Mouse (Mus musculus) thymus, postnatal 10 days (tissue): ENCODE data around the gene Nrxn3.

ENCODE experiments used
- DNase-seq, 2 experiments: peaks; one replicate each; pipeline ENCODE4 v3.0.0; 2021; ENCODE audit warnings: low spot score in 2 of 2

Nrxn3 gene

DNA sequence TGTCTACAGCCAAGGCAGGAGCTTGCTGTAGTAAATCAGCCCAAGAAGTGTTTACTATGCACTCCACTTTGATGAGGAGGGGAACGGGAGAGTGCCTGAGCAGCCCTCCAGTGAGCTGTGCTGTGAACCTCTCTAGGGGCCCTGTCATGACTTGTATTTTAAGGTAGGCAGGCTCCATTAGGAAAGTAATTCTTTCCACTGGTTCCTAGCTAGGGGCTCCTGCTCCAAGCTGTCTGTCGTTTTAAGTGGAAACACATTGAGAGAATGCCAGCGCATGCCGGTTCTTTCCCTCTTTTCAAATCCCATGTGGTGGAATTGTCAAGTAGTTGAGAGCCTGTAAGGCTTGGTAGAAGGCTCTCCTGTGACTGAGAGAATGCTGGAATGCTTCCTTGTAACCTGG is 1091.9 kb downstream of the Nrxn3 start:
- DNase-seq, result no peak

DNA sequence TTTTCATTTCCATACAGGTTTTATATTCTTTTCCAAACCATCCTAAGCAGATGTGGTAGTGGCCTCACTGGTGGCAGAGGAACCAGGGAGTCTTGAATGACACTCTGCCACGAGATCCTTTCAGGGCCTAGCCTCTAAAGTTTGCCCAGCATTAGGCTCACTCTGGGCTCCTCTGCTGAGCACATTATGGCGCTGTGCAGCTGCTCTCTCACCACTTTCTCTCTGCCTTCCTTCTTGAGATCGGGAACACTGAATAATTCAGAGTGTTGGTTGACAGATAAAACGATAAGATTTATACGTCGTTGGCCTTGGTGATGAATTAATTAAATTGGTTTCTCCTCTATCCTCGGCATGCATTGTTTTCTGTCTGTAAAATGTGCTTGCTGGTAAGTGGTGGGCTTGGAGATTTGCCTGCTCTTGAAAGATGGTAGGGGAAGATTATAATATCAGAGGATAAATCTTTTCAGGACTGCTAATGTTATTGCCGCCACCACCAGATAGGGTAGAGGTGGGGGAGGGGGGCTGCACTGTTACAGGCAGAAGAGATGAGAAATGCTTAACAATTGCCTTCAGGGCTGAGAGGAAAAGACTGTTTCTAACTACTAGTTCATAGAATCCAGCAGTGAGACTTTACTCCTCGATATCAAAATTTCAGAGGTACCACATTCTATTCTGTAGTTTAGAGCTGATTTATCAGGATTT is 1094.5 kb downstream of the Nrxn3 start:
- no peak for DNase-seq

DNA sequence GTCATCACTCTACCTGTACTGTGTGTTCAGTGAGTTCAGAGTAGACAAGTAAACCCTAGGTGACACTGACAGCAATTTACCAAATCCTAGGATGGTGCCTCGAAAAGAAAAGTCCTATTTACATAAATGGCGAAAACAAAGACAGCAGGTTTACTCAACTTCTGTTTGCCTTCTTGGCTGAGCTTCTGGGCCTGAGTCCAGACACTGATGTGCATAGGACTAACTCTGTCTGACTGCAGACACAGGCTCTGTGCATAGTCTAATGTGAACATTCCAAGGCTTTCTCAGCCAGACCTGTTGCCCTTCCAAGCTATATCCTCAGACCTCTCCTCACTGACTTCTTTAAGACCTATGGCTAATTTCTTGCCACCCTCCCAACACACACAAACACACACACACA is 1095.5 kb downstream of the Nrxn3 start:
- DNase-seq, result no peak

DNA sequence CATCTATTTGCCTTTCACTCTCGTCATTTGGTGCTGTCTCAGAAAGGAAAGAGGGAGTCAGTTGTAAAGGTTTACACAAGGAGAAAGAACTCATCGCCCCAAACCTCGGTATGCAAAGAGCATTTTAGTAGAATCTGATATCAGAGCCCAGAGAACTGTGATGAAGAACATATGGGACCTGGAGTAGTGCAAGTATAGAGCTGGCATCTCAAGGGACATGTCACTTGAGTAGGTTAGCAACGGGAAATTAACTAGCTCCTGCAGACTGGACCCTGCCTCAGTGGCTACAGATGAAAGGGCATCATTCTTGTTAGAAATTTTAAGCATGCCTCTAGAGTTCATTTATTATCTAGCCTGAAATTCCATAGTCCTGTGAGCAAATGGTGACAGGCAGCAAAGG is 1099.5 kb downstream of the Nrxn3 start:
- no peak for DNase-seq

DNA sequence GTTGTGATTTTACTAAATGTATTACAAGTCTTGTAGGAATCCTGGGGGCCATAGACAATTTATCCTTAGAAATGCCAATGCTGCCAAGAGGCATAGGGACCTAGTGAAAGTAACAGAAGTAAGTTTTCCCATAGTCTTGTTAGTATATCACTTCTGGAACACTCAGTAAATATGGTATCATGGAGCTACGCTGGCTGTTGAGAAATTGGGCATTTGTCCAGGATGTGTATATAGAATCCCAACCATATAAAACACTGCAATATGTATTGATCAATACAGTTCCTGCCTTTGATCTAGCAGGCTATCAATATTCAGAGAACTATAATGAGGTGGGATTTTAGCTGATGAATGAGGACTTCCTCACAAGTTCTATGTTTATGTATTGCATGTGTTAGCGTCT is 1107.3 kb downstream of the Nrxn3 start:
- no peak for DNase-seq

DNA sequence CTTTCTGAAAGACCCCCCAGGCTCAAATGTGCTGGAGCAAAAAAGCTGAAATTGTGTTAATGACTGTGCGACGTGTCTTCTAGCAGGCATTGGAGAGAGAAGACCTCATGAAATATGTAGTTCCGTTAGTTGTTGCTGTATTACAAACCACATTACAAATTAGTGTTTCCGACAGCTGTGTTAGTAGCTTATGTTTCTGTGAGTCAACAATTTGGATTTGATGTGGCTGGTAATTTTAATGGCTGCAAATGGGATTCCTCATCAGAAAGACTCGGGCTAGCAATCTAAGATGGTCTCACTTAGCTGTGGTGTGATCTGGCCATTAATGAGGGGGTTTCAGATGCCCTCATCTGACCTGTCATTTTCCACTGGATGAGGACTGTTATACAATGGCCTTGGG is 1107.7 kb downstream of the Nrxn3 start:
- DNase-seq, result no peak

DNA sequence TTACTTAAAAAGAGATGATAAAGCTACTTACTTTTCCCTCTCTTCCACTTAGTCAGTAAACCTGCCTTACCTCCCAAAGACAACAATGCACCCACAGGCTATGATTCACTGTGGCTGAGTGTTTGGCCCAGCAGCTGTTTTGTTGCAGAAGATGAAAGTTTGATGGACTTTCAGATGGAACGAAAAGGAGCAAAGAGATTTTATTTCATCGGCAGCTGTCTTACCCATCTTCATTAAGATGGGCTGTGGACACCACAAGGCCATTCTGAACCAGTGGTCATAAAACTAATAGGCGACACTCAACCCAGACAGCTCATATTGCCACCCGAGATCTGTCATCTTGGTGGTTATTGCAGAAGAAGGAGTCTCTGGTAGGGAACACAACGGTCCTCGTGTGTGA is 1108.6 kb downstream of the Nrxn3 start:
- no peak for DNase-seq

DNA sequence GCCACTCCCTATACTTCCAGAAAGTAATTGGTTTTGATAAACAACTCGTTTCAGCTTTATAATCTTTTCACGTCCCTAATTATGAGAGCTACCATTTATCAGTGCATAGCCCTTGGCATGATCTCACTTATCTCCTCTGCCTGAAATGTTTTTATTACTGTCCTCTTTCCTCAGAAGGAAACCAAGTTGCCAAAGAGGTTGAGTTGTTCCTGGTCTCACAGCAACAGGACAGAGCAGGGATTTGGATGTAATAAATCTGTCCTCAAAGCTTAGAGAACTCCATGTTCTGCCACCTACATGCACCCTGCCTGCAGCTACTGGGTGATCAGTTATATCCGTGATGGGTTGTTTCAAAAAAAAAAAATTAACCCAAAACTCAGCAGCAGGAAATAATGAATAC is 1113.6 kb downstream of the Nrxn3 start:
- DNase-seq, result no peak

DNA sequence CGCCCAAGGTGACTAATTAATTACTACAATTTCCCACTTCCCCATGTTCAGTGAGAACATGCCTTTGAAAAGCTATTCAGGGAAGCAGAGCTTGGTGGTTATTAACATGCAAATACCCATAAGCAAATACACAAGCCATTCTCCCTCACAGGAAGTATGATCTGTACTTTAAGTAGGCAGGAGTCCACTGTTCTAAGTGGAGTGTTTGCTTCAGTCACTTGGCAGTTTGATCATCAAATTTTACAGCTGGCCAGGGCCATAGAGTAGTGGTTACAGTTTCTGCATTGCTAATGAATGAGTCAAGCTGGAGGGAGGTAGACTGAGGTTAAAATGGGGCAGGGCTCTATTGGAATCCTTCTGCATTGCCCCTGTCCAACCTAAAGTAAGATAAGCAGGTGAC is 1120.2 kb downstream of the Nrxn3 start:
- no peak for DNase-seq

DNA sequence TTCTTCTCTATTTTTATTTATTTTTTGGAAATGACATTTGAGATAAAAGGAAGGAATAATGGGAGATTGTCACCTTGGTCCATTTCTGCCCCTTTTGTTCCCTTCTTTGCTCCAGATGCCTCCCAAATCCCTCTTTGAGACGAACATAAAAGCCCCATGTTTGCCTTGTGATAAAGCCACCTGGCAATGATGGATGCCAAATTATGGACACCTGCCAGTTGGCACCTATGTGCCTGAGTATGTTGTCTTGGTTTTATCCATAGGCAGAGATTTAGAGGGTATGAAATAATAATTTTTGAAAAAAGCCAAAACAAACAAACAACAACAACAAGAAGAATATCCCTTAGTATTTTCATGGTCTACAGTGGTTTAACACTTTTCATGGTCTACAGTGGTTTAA is 1125.4 kb downstream of the Nrxn3 start:
- DNase-seq, result no peak

DNA sequence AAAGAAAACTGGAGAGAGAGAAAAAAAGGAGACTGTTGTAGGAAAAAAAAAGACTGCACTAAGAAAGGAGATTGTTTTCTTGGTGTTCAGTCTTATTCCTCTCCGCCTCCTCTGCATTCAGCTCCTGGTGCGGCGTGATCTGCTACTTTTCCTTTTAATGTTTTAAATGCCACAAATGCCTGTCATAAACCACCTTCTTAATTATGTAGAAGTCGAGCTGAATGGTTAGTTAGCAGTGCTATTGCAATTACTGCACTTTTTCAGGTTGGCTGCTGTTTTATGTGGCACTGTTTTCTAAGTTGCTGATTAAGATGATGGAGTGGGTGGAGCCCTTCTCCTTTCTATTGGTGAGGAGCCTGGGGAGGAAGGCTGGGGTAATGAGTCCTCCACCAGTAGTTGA is 1131.7 kb downstream of the Nrxn3 start:
- DNase-seq, result no peak

DNA sequence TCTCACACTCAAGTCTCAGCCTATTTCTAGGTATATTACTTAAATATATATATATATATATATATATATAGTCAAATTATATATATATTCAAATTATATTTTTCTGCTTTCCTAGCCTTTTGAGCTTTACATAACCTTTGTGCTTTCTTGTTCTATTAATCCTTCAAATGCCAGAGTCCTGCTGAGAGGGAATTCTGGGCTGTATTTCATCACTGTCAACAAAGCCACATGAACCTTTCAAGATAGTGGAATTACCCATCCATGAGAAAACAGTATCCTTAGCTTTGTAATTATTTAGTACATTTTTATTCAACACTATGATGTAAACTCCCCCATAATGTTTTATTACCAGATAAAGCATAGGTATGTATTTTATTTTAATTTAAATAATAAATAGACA is 1144.4 kb downstream of the Nrxn3 start:
- DNase-seq, result no peak

DNA sequence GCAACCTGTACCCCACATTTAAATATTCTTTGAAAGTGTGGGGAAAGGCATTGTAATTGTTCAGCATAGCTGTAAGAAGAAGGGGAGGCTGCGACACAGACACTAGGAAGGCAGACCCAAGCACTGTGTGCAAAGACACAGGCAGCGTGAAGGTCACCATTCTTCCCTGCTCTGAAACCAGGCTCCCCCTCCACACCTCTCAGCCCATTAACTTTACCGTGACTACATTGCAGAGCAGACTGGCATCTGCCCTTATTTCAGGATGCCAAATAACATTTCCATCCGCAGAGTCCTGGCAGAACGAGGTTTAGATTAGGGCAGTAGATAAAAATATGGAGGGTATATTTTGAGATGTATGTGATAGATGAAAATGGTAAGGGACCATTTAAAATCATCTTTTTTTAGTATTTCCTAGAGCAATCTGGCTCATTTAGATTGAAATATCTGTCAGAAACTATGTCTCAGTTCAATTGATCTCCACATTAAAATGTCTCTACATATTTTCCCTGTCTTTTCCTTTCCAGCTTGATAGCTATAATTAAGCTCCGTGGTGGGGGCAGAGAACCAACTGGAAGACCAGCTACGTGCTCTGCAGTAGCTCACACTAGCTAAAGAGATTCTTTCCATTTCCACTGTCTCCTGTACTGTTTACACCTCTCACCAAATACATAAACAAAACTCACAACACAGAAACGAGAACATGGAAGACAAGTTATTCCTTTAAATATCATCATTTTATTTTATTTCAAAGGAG is 1160.1 kb downstream of the Nrxn3 start:
- no peak for DNase-seq

DNA sequence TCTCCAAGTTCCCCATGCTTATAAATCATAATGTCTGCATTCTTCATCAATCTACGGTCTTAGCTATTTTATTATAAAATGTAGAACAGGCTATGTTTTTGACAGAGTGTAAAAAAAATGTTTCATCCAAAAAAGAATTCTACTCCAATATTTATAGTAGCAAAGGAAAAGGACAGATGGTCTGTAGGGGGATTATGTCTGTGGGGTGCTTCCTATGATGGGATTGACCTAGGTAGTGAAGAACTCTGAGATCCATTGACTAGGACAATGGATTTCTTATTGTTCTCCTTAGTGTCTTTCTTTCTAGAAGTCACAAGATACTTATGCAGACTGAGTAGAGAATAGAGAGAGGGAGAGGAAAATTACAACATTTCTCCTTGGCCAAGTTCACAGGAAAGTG is 1161.9 kb downstream of the Nrxn3 start:
- no peak for DNase-seq

DNA sequence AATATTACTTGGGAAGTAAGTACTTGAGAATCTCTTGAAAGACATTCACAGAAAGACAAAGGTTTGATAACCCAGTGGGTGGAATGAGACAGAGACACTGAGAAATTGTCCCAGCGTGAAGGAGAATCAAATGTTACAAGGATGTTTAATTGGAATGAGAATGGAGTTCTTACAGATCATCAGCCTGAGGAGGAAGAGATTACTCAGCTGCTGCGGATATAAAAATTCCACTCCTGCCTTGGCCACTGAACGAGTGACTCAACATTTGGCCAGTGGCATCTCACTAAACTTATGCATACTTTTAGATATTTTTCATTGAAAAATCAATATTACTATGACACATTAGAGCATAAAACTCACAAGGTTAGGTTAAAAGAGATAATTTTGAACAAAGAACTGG is 1166.0 kb downstream of the Nrxn3 start:
- no peak for DNase-seq

DNA sequence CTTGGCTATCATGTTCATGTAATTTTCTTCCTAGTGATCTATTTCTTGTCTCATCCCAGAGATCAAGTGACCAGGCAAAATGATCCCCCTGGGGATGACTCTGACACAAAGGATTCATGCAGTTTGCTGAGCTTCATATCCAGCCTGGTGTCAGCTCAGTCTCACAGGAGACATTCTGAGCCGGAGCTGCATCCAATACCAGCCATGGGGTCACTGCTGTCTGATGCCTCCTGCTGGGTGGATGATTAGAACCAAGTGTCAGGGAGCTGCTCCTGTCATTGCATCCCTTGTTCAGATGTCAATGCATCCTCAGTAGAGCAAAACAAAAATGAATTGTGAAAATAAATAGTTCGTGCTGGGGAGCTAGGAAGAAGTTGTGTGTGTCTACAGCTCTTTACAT is 1174.2 kb downstream of the Nrxn3 start:
- DNase-seq, result no peak

DNA sequence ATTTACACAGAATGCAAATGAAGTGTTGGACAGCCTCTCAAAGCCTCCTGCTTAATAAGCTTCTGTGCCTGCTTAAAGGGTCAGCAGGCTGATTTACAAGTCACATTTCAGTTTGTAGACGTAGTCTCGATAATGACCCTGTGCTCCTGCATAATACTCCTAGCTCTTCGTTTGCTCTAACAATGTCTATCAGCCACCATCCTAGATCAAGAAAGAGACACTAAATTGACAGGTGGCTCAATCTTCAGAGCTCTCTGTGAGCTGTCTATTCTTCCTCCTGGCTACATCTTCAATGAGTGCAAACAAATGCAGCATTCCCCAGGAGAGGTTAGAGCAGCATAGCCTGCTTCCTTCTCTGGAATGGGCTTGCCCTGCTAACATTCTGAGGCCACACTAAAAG is 1186.9 kb downstream of the Nrxn3 start:
- no peak for DNase-seq

DNA sequence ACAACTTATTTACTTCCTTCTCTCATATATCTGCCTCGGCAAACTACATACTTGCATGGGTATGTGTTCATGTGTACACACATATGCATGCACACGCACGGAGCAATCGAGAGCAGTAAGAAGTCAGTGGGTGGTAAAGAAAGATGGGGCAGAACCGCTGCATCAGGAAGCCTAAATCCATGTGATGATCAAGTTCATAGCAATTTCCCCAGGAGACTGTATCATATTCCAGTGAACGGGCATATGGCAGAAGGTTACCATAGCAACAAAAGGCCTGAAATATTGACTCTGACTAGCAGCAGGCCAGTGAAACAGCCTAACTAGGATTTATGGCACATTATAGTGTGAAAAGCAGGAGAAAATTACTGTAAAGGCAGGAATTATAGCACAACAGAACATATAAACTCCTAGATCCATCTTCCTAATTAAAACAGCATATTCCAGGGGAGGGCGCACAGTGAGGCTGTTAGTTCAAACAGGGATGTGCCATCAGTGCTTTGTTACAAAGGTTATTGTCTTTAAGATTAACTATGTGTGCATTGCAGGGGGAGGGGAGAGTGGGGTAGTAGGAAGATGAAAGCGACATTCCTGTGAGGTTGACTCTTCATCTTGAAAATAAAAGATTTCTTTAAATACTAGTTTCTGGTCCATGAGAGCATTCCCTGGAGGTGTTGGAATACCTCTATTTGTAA is 1195.6 kb downstream of the Nrxn3 start:
- DNase-seq, result no peak

DNA sequence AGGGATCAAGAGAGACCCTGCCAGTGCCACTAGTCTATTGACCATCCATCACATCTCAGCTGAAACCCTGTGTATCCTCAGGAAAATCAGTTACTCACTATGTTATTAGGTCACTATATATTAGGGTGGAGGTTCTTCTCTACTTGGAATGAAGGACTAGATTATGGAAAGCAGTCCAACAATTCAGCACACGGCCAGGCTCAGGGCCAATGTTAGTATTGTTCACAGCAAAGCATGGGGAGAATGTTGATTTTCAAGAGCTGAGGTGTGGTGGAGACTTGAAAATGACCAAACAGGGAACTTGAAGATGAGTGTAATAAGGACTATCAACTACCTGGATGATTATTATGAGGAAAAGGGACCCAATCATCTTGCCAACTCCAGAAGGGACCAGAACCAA is 1209.7 kb downstream of the Nrxn3 start:
- no peak for DNase-seq

DNA sequence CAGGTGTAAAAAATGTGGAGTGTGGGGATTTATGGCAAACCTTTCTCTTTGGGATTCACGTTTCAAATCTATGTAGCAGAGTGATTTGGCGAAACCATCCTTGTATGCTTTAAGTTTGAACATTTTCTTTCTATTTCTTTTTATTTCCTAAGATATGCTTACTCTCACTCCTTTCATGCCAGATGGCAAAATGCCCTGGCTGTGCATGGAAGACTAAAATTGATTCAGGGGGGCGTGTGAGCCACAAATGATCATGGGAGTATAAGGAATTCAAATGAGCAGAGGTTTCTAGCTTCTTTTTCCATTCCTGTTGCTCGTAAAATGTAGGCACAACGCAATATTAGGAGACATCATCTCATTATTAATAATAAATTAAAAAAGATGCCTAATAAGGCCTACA is 1211.0 kb downstream of the Nrxn3 start:
- no peak for DNase-seq

DNA sequence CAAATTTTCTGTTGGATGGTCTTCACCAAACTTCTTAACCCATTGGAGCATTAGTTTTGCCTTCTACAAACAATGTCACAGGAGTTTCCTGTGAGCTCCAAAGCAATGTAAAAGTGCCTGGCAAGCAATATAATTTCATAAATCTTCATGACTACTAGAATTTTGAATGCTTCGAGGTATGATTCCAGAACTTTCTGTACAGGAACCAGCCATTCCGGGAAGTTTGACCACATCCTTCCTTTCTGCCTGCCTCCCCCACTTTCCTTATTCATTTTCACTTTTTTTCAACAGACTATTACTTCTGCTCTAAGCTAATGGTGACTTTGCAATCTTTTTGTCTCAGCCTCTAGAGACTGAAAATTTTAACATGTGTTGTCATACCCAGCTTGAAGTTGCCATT is 1218.1 kb downstream of the Nrxn3 start:
- no peak for DNase-seq

DNA sequence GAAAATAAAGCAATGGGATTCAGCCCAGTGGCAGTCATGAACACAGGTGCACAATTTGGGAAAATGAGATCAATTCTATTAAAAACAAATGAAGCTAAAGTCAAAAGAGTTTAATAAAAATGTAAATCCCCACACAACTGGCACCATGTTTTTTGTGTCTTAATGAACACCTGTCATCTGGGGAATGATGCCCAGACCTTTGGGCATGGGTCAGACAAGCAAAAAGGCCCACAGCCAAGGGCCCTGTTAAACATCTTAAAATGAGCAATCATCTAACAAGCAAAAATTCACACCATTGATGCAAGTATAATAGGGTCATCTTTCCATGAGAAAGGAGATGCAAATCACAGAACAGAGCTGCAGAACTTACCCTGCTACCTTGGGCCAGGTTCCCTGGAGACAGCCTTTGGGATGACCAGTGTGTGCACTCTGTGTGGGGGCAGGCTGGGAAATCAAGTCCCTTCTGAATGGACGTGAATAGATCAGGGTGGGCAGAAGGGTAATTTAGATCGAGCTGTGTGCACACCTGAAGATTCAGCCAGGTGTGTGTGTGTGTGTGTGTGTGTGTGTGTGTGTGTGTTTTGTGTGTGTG is 1223.3 kb downstream of the Nrxn3 start:
- no peak for DNase-seq

DNA sequence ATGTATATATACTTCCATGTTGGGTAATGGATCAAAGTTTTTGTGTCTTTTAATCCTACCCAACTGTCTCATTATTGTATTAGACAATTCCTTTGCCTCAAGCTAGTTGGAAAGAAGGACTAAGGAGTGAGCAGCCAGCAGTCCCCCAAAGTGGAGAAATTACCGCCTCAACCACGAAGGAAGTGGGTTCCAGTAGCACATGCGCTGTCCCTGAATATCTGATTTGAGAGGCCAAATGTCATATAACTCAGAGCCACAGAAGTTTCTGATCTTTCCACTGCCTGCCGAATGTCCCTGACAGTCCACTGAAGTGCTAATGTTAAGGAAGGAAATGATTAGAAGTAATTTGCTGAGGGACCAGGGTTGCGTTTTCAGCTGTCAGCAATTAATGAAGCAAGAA is 1223.8 kb downstream of the Nrxn3 start:
- no peak for DNase-seq
